Mouse (Mus musculus) limb, embryonic 10.5 days (tissue): ENCODE measurements around the gene Ryr2. TPM values are rescaled to one million over a fixed set of nuclear protein-coding genes. Genes with fewer than 3 reads are reported as not detected.
"Not testable (repeated sequence)": the region's sequence is repeated elsewhere in the genome, so short reads cannot be mapped to it uniquely, and the experiment has no call there.

Source experiments
- DNase-seq: peaks from one replicate; pipeline ENCODE4 v3.0.0-alpha.2; 2017; ENCODE audit warnings: low spot score
- H3K27ac ChIP-seq: fragments of 300-500 bp; sonication (generic); 2 replicates; pipeline ENCODE4 v1.5.1; 2016; ENCODE audit warnings: mild to moderate bottlenecking
- H3K27me3 ChIP-seq: fragments of 300-500 bp; sonication (generic); 2 replicates; pipeline ENCODE4 v1.6.1; 2016; ENCODE audit warnings: low read depth, mild to moderate bottlenecking; ENCODE audit not compliant: poor library complexity, severe bottlenecking
- H3K36me3 ChIP-seq: fragments of 300-500 bp; sonication (generic); 2 replicates; pipeline ENCODE4 v1.6.1; 2016; ENCODE audit warnings: mild to moderate bottlenecking, moderate library complexity
- H3K4me1 ChIP-seq: fragments of 300-500 bp; sonication (generic); 2 replicates; pipeline ENCODE4 v1.6.1; 2016
- H3K4me3 ChIP-seq: fragments of 300-500 bp; sonication (generic); 2 replicates; pipeline ENCODE4 v1.5.1; 2016; ENCODE audit warnings: mild to moderate bottlenecking, moderate library complexity
- H3K9me3 ChIP-seq: fragments of 300-500 bp; sonication (generic); replicated peaks from 2 replicates; pipeline ENCODE4 v1.6.1; 2016; ENCODE audit warnings: mild to moderate bottlenecking
- WGBS: fragments of 180-500 bp; shearing (Covaris S2); methylation state at CpG from one replicate; pipeline ENCODE4 v1.1.7; 2016; 5-methylcytosine and 5-hydroxymethylcytosine counted together
- polyA plus RNA-seq: library from polyadenylated mRNA; unstranded; fragments of >200 nt; fragmentation: Nextera tagmentation; extraction: Ambion mirVana; gene quantifications from 2 replicates; pipeline ENCODE4 v1.2.1, GENCODE M21; 2016

Ryr2 gene
- polyA plus RNA-seq, 1 experiment from 2014 or later: 0.19 TPM

GRCm38 (mm10) chr13:11563224-11564024 lies 543.3 kb downstream of the Ryr2 start:
- no peaks in the 10 kb centered on the region for H3K9me3 ChIP-seq
- no peaks in the 10 kb centered on the region for H3K36me3 ChIP-seq
- no peaks in the 10 kb centered on the region for H3K27me3 ChIP-seq
- H3K27ac ChIP-seq: no peak overlapping the region
- H3K4me3 ChIP-seq: no peak overlapping the region
- 35% methylated on average over 1 of the region's 1 CpGs for WGBS
- H3K4me1 ChIP-seq: no peaks in the 10 kb centered on the region
- peak; percentile 60 for DNase-seq

DNA sequence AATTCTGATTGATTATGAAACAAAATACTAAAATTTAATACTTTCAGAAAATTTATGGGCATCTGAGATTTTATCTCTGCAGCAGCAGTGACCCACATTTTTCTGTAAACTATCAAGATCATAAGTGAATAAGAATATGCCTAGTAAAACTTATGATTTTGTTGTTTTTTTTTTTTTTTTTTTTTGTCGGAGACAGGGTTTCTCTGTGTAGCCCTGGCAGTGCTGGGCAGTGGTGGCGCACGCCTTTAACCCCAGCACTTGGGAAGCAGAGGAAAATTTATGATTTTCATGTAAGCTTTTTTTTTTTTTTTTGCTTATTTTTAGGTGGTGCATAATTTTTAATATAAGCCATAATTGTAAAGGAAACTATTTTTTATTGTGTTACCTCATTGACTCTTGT lies 557.1 kb downstream of the Ryr2 start:
- 87% methylated on average over 3 of the region's 3 CpGs for WGBS
- Histone ChIP-seq H3K36me3 (no peaks in the 10 kb centered on the region), H3K27ac (no peak overlapping the region), H3K4me3 (no peak overlapping the region), H3K4me1 (no peaks in the 10 kb centered on the region), H3K9me3 (no peaks in the 10 kb centered on the region), H3K27me3 (no peaks in the 10 kb centered on the region)
- DNase-seq: no peak

- not testable (repeated sequence) for DNase-seq, H3K27me3 ChIP-seq, H3K9me3 ChIP-seq, H3K36me3 ChIP-seq, H3K27ac ChIP-seq, H3K4me3 ChIP-seq, H3K4me1 ChIP-seq
- 68% methylated on average over 15 of the region's 15 CpGs for WGBS
Measured at GRCm38 (mm10) chr13:11549136-11549535, 557.6 kb downstream of the Ryr2 start.

GRCm38 (mm10) chr13:11545841-11546240 lies 560.9 kb downstream of the Ryr2 start:
- no peak overlapping the region for H3K27ac ChIP-seq
- no peaks in the 10 kb centered on the region for H3K27me3 ChIP-seq
- no peaks in the 10 kb centered on the region for H3K36me3 ChIP-seq
- WGBS: 44% methylated on average over 7 of the region's 7 CpGs
- DNase-seq: peak; percentile 58
- H3K9me3 ChIP-seq: no peaks in the 10 kb centered on the region
- no peak overlapping the region for H3K4me3 ChIP-seq
- no peaks in the 10 kb centered on the region for H3K4me1 ChIP-seq

DNA sequence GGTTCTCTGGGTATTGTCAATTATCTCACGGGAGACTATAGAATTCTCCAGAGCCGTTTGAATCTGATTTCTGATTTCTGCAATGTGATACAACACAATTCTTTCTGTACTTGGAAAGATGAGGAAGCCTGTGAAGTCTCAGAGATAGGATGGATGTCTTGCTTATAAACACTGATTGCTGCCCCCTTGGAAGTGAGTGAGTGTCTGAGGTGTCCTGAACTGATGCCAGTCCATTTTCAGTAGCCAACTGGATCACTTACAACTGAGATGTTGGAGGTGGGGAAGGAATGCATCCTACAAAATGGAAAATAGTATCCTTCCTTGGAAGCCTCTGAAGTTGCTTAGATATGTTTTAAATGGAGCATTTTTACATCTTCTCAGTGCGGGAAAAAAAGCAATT lies 564.2 kb downstream of the Ryr2 start:
- H3K36me3 ChIP-seq: no peaks in the 10 kb centered on the region
- H3K4me1 ChIP-seq: no peaks in the 10 kb centered on the region
- H3K27ac ChIP-seq: no peak overlapping the region

DNA sequence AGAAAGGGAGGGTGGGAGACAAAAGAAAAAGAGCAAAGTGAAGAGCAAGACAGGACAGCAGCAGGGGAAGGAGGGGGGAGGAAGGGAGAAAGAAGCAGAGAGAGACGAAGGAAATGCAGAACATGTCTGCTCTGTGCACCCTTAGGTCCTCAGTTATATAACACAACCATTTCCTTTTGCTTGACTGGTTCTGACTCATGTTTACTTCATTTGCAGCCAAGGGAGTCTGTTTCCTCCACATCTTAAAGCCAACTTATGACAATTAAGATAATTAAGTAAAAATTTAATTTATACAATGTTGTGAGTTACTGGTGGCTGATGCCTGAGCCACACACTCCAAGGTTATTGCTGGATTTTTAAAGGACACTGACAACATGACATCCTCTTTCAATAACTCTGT lies 569.9 kb downstream of the Ryr2 start:
- no peak for DNase-seq
- no peaks in the 10 kb centered on the region for H3K4me1 ChIP-seq
- H3K9me3 ChIP-seq: no peaks in the 10 kb centered on the region
- H3K27ac ChIP-seq: no peak overlapping the region
- no peak overlapping the region for H3K4me3 ChIP-seq
- 65% methylated on average over 1 of the region's 1 CpGs for WGBS
- no peaks in the 10 kb centered on the region for H3K27me3 ChIP-seq
- H3K36me3 ChIP-seq: no peaks in the 10 kb centered on the region

More for the DNA sequence above, 564.2 kb downstream of the Ryr2 start:
- Histone ChIP-seq H3K27me3 (no peaks in the 10 kb centered on the region), H3K9me3 (no peaks in the 10 kb centered on the region), H3K4me3 (no peak overlapping the region)
- WGBS: 91% methylated on average over 3 of the region's 3 CpGs
- no peak for DNase-seq

DNA sequence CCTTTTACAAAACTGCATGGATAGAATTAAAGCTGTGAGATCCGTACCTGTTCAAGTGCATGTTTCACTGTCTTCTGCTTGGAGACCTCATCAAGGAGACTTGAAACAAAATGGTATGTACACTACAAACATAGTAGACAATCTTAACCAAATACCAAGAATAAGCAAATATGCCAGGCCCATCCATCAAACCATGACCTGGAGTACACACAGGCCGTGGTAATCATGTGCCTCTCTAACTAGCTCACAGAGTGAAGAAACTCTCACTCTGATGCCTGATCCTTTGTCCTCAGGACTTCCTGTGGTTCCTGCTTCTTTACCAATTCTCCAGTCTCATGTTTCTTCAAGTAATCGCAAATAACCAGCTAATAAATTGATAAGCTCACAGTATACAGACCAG lies 570.9 kb downstream of the Ryr2 start:
- Histone ChIP-seq H3K36me3 (no peaks in the 10 kb centered on the region), H3K9me3 (no peaks in the 10 kb centered on the region), H3K4me1 (no peaks in the 10 kb centered on the region), H3K27me3 (no peaks in the 10 kb centered on the region), H3K27ac (no peak overlapping the region), H3K4me3 (no peak overlapping the region)
- 85% methylated on average over 3 of the region's 3 CpGs for WGBS
- no peak for DNase-seq

GRCm38 (mm10) chr13:11533265-11533664 lies 573.5 kb downstream of the Ryr2 start:
- Histone ChIP-seq H3K27me3 (no peaks in the 10 kb centered on the region), H3K4me3 (no peak overlapping the region), H3K36me3 (no peaks in the 10 kb centered on the region), H3K9me3 (no peaks in the 10 kb centered on the region), H3K27ac (no peak overlapping the region), H3K4me1 (no peaks in the 10 kb centered on the region)
- WGBS: 59% methylated on average over 2 of the region's 2 CpGs
- no peak for DNase-seq

- DNase-seq: no peak
- Histone ChIP-seq H3K4me1 (no peaks in the 10 kb centered on the region), H3K4me3 (no peak overlapping the region), H3K9me3 (no peaks in the 10 kb centered on the region), H3K27ac (no peak overlapping the region), H3K27me3 (no peaks in the 10 kb centered on the region), H3K36me3 (no peaks in the 10 kb centered on the region)
- WGBS: 91% methylated on average over 7 of the region's 7 CpGs
Measured at GRCm38 (mm10) chr13:11532014-11532890, 574.5 kb downstream of the Ryr2 start.

DNA sequence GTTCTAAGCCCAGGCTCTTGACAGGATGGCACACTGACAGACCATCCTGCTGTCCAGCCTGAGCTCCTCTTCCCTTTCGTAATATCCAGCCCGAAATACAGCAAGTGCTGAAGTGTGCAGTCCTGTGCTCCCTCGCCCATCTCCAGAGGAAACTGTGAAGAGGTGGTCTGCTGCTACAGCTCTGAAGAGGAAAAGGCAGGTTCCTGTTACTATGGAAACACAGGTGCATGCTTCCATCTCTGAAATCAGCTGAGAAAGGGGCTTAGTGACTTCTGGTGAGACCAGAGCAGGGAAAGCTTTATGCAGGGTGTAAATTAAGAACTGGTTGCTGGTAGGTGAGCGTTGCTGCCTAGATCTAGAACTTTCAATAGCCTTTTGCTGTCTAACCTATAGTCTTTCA lies 583.1 kb downstream of the Ryr2 start:
- no peaks in the 10 kb centered on the region for H3K27me3 ChIP-seq
- no peak overlapping the region for H3K27ac ChIP-seq
- H3K9me3 ChIP-seq: no peaks in the 10 kb centered on the region
- H3K4me3 ChIP-seq: no peak overlapping the region
- H3K4me1 ChIP-seq: no peaks in the 10 kb centered on the region
- WGBS: 97% methylated on average over 4 of the region's 4 CpGs
- DNase-seq: no peak
- H3K36me3 ChIP-seq: no peaks in the 10 kb centered on the region

- Histone ChIP-seq H3K4me1 (no peaks in the 10 kb centered on the region), H3K36me3 (no peaks in the 10 kb centered on the region), H3K27me3 (no peaks in the 10 kb centered on the region), H3K27ac (no peak overlapping the region), H3K9me3 (no peaks in the 10 kb centered on the region), H3K4me3 (no peak overlapping the region)
- no peak for DNase-seq
- 91% methylated on average over 2 of the region's 2 CpGs for WGBS
Measured at GRCm38 (mm10) chr13:11520765-11521164, 586.0 kb downstream of the Ryr2 start.

DNA sequence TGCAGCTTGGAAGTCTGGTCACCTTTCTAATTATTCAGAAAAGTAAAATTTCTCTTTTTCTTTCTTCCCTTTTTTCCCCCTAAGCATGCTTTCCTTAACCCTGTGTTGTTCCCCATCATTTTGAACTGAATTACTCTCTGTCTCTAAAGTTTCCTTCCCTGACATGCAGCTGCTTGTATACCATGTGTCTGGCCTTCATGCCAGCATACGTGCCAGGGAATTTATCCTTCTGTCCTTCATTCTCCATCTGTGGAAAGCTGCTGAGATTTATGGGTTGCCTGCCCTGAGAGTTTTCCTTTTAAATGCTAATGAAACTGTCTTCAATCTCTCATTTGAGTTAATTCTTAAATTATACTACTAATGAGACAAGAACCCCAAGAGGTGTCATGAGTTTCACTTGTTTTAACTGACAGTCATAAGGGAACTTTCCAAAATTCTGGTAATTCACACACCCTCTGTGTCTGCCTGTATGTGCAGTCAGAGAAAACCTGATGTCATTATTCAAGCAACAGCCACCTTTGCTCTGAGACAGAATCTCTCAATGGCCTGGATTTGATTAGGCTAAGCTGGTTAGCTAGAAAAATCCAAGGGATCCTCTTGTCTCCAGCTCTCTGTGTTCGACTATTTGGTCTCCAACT lies 595.1 kb downstream of the Ryr2 start:
- Histone ChIP-seq H3K4me1 (no peaks in the 10 kb centered on the region), H3K27ac (no peak overlapping the region), H3K4me3 (no peak overlapping the region), H3K27me3 (no peaks in the 10 kb centered on the region), H3K9me3 (no peaks in the 10 kb centered on the region), H3K36me3 (no peaks in the 10 kb centered on the region)
- WGBS: 55% methylated on average over 2 of the region's 2 CpGs
- DNase-seq: no peak
